Mouse (Mus musculus) heart, postnatal 10 days (tissue): ENCODE data around the gene Meioc. TPM values are rescaled to one million over a fixed set of nuclear protein-coding genes. Genes with fewer than 3 reads are reported as not detected.
"Not testable (repeated sequence)": the region's sequence is repeated elsewhere in the genome, so short reads cannot be mapped to it uniquely, and the experiment has no call there.

Experiments
- DNase-seq, 2 experiments: peaks; one replicate each; pipeline ENCODE4 v3.0.0; 2021
- intact Hi-C: fragments of 180-260 bp; cut with DNase I; formaldehyde crosslinking; loops from one replicate; pipeline ENCODE4 v1.15.1; 2025
- microRNA-seq, 2 experiments: library from miRNA; unstranded; fragments of <30 nt; microRNA quantifications; one replicate each; pipeline ENCODE4 v1.2.0; 2022
- total RNA-seq, 2 experiments: library from RNA; stranded (reverse); gene quantifications; 2 replicates each; pipeline ENCODE4 v1.2.3; 2021

Gene Meioc
- total RNA-seq, 2 experiments from 2014 or later: 0.05 TPM; not detected in 1

DNA sequence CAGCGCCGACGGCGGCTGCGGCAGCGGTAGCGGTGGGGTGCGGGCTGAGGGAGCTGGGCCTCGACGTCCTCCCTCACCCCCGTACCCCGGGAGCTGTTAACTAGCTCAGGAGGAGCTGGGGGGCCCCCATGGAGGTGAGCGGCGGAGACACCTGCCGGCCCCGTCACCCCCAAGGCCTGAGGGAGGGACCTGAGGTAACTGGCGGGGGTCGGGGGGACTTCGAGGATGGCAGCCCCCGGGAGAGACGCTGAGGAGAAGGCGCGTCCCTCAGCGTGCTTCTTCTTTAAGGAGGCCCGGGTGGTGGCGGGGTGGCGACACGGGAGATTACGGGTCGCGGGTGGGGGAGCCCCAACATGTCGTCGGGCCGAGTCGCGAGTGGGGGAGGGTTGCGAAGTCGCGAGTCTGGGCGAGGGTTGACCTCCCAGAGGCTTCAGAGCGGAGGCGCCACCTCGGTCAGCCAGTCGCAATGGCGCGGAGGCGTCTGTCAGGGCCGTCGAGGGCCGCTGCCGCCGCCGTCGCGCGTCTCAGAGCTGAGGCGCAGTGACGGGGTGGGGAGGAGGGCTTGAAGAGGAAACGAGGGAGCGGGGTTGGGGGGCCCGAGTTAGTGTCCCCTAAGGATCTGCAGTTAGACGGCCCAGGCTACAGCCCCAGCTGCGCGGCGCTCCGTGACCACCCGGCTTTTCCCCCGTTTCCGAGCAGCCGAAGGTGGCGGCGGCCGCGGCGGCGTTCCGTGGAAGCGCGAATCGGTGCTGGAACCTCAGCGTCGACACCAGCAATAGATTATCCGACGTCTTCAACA lies 2.3 kb downstream of the Meioc start:
- no peak for DNase-seq
- intact Hi-C loops: no loop called here

DNA sequence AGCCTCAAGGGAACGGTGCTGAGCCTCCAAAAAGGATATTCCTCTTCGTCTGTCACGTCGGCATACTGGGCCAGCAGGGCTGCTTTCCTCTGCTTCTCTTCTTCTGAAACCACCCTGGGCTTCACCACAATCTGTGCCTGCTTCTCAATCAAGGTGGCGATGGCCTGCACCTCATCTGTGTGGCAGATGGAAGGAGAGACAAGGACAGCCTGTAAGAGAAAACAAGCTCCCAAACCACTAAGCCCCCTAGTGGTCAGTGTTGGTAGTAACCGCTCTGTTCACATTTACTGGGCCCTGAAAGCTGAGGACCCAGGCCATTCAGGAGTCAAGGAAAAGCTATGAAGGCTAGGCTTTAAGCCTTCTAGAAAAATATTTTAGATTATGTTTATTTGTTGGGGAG lies 26.6 kb downstream of the Meioc start:
- DNase-seq: peak; percentile 59 to 79
- intact Hi-C loops: no loop called here

GRCm38 (mm10) chr11:102695289-102695688 lies 31.8 kb downstream of the Meioc start:
- intact Hi-C loops: no loop called here

GRCm38 (mm10) chr11:102697338-102698017 lies 34.0 kb downstream of the Meioc start, which contains the start of gene Ccdc43:
TSS of gene Ccdc43 (minus strand) at chr11:102697782.
- DNase-seq: peak; percentile 92 to 93
- intact Hi-C loops: no loop called here

More at GRCm38 (mm10) chr11:102695289-102695688, 31.8 kb downstream of the Meioc start:
- DNase-seq: no peak

DNA sequence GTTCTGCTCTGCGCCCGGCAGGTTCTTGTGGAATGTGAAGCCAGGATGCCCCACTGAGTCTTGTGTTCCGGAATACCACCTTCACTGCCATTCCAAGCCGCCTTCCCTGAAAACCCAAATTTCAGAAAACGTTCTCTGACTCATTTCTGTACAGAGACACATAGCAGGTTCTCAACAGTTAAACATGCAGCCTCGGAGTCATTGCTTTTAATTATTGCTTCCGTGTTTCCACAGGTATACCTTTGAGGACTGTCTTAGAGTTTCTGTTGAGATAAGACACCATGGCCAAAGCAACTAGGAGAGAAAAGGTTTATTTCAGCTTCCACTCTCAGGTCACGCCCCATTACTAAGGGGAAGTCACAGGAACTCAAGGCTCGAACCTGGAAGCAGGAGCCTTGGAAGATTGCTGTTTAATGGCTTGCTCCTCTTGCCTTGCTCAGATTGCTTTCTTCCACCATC lies 34.5 kb downstream of the Meioc start:
- intact Hi-C loops: no loop called here
- DNase-seq: no peak

- intact Hi-C loops, DNase-seq: not testable (repeated sequence)
These were observed 38.7 kb downstream of the Meioc start for GRCm38 (mm10) chr11:102702206-102702605.

GRCm38 (mm10) chr11:102712411-102712810 lies 48.9 kb downstream of the Meioc start:
- no peak for DNase-seq
- intact Hi-C loops: no loop called here

DNA sequence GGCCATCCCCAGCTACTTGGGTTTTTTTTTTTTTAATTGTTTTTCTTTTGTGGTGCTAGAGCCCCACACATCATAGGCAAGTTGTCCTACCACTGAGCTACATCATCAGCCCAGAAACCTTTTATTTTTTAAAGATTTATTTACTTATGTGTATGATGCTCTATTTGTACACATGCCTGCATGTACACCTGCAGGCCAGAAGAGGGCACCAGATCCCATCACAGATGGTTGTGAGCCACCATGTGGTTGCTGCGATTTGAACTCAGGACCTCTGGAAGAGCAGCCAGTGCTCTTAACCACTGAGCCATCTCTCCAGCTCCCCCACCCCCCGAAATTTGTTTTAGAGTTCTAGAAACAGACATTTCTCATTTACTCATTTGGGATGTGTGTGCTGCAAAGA lies 51.1 kb downstream of the Meioc start:
- DNase-seq, intact Hi-C loops: not testable (repeated sequence)

- intact Hi-C loops: no loop called here
These were observed 52.6 kb downstream of the Meioc start for GRCm38 (mm10) chr11:102716135-102716534.

DNA sequence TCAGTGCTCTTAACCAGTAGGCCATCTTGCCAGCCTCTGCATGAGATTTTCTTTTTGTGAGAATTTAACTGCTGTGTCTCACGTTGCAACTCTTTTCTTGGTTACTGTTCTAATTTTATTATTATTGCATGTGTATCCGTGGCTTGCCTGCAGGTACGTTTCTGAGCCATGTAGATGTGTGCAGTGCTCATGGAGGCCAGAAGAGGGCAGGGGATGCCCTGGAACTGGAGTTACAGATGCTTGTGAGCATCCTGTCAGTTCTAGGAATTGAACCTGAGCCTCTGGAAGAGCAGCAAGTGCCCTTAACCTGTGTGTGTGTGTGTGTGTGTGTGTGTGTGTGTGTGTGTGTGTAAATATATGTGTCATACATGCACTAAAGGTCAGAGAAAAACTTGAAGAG lies 62.1 kb downstream of the Meioc start:
- intact Hi-C loops: no loop called here
- DNase-seq: peak in 1 of 2 experiments; percentile 20

More at GRCm38 (mm10) chr11:102716135-102716534, 52.6 kb downstream of the Meioc start:
- no peak for DNase-seq

- DNase-seq: peak; percentile 52 to 73
- intact Hi-C loops: no loop called here
These were observed 65.1 kb downstream of the Meioc start for GRCm38 (mm10) chr11:102728614-102729013.

- no peak for DNase-seq
- intact Hi-C loops: no loop called here
These were observed 66.3 kb downstream of the Meioc start for GRCm38 (mm10) chr11:102729835-102730234.

DNA sequence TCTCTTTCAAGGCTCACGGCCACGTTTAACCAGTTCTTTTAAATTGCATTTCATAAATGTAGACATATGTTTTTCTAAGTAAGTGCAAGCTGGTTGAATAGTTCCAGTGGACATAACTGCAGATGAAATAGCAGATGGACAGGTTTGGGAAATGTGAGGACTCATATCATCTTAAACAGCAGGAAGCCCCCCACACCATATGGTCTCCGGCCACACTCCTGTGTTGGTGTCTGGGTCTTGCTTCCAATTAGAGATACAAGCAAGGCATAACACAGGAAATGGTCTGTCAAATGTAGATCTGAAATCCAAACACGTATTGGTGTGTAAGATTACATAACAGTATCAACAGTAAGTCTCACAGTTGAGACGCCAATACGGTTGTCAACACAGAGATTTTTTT lies 67.8 kb downstream of the Meioc start:
- DNase-seq: no peak
- intact Hi-C loops: no loop called here

Small RNAs within 50 kb of the gene (microRNA-seq; reads per million reads assigned to microRNA genes)
- 0 reads per million in 2 experiments for gene Gm22920

Other genes with a start within 250 kb of the Meioc start
- gene Grn, start 233.4 kb upstream of the Meioc start, total RNA-seq: 100 to 1,000 TPM; 189 to 192 TPM
- gene Fam171a2, start 216.0 kb upstream of the Meioc start, total RNA-seq: 10 to 100 TPM; 20.0 to 23.8 TPM
- 1 to 10 TPM; 2.8 to 4.6 TPM for gene Itga2b, start 193.6 kb upstream of the Meioc start, total RNA-seq
- gene Gpatch8, start 107.3 kb upstream of the Meioc start, total RNA-seq: 10 to 100 TPM; 25.2 to 28.2 TPM
- 1 to 10 TPM; 1.7 to 2.8 TPM for gene Gm11627, start 84.3 kb upstream of the Meioc start, total RNA-seq
- 10 to 100 TPM; 11.1 to 15.7 TPM for gene Fzd2, start 59.3 kb upstream of the Meioc start, total RNA-seq
- 10 to 100 TPM; 19.7 to 22.7 TPM for gene Ccdc43, start 34.1 kb downstream of the Meioc start, total RNA-seq
- 1 to 10 TPM; 5.8 TPM for gene Adam11, start 97.7 kb downstream of the Meioc start, total RNA-seq
- gene Gjc1, start 156.0 kb downstream of the Meioc start, total RNA-seq: 10 to 100 TPM; 57.7 to 74.8 TPM
- gene Higd1b, start 172.1 kb downstream of the Meioc start, total RNA-seq: 10 to 100 TPM; 19.0 to 23.1 TPM
- 10 to 100 TPM; 48.5 to 59.2 TPM for gene Eftud2, start 217.3 kb downstream of the Meioc start, total RNA-seq
- gene Ccdc103, start 217.5 kb downstream of the Meioc start, total RNA-seq: under 1 TPM; 0.14 to 0.15 TPM
- not detected for gene Fam187a, start 221.5 kb downstream of the Meioc start, total RNA-seq
- gene Gfap, start 237.2 kb downstream of the Meioc start, total RNA-seq: under 1 TPM; 0.17 to 0.25 TPM